ENCODE assay signal across 10 mouse cellular contexts in genomic region chr15:77694687-77695295, GRCm38 (mm10). TPM values are rescaled to one million over a fixed set of nuclear protein-coding genes. Genes with fewer than 3 reads are reported as not detected.
DNase-seq lines count a peak whose midpoint lies in the region; TF ChIP-seq lines count a peak whose summit lies in the region.
"Not testable (repeated sequence)": the region's sequence is repeated elsewhere in the genome, so short reads cannot be mapped to it uniquely, and the experiment has no call there.
"Had no signal": no experiment of that assay in that cellular context is flagged by ENCODE, and none has a peak within 500 bp of the region (broad histone marks: within the 10 kb centered on the region; RNA-seq: fewer than 3 reads in every experiment).

No protein-coding gene starts in this region.

- not testable (repeated sequence) for H3K36me3 ChIP-seq in E14TG2a.4 (ENCODE audit: insufficient read depth, low read length)

- intact Hi-C loops in heart, postnatal 14 days (cut with DNase I): not testable (repeated sequence)

- peaks cover 11% of the 10 kb centered on the region for H3K9me3 ChIP-seq in E14TG2a.4 (ENCODE audit: low read length)

- peak; percentile 49 for TF ChIP-seq CTCF in E14TG2a.4 (conservative IDR thresholded peaks at IDR 0.05; ENCODE audit: low read length)

- DNase-seq in adrenal gland, postnatal 10 days: peak; percentile 33
- peak; percentile 45 for DNase-seq in embryo, embryonic 10.5 days (ENCODE audit: low spot score)
- DNase-seq in heart, postnatal 14 days: peak; percentile 5 to 16
- peak; percentile 6 to 21 for DNase-seq in kidney, postnatal 4 days
- DNase-seq in lung, postnatal 36 days: peak; percentile 15
- DNase-seq in spleen, adult 18-20 months: peak; percentile 6 to 19
- DNase-seq in urinary bladder, postnatal 25 days (ENCODE audit: low spot score): peak; percentile 5

- H3K27me3 ChIP-seq in E14TG2a.4 (ENCODE audit: insufficient read depth, low read length): not testable (repeated sequence)

- not testable (repeated sequence) for H3K4me3 ChIP-seq in E14TG2a.4 (replicated peaks; ENCODE audit: low read length)

- not testable (repeated sequence) for H3K4me1 ChIP-seq in E14TG2a.4 (replicated peaks; ENCODE audit: low read depth, low read length)

RNA-seq across cellular contexts. Expression of gene Apol7e, which starts 3.9 kb away (rescaled TPM):
- under 1 TPM; 0.18 to 0.48 TPM for total RNA-seq in adrenal gland, postnatal 10 days (2021)
- not detected for total RNA-seq in heart, postnatal 14 days (2021)
- total RNA-seq: heart, adult 8-10 months; left cerebral cortex, postnatal 4 days had no signal

RNA-seq across cellular contexts. Expression of gene Apol9b, which starts 34.0 kb away (rescaled TPM):
- under 1 TPM; 0.30 to 0.42 TPM for total RNA-seq in adrenal gland, postnatal 10 days (2021)
- under 1 TPM in 1 of 2 experiments, not detected in 1; 0.15 TPM for total RNA-seq in heart, postnatal 14 days (2021)

RNA-seq across cellular contexts. Expression of gene Apol11b, which starts 51.7 kb away (rescaled TPM):
- total RNA-seq in adrenal gland, postnatal 10 days (2021): under 1 TPM; 0.39 to 0.61 TPM
- total RNA-seq in heart, postnatal 14 days (2021): 1 to 10 TPM; 1.4 to 1.8 TPM
- total RNA-seq: left cerebral cortex, postnatal 4 days had no signal
